Mouse (Mus musculus): ENCODE results near the gene Ssh1. TPM values are rescaled to one million over a fixed set of nuclear protein-coding genes. Genes with fewer than 3 reads are reported as not detected.
A peak's percentile ranks its signal among the peaks of the same experiment; 100 is the strongest.

Ssh1 gene
- polyA plus RNA-seq, 1 experiment from 2014 or later = 28.2 TPM

DNA sequence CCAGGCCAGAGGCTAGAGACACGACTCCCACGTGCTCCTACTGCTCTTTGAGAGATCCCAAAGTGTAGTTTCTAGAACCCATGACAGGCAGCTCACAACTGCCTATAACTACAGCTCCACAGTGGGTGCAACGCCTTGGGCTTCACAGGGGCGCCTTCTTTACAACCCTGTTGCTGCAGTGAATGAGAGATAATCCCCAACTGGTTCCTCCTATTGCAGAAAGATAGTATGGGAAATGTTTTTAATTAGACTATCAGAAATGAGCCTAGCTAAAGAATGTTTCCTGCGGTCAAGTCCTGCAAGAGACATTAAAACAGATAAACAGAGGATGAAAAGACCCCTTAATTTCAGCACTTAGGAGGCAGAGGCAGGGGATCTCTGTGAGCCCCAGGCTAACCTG is 90.7 kb downstream of the Ssh1 start:
- 69% methylated on average over 5 of the region's 5 CpGs for WGBS
- Histone ChIP-seq H3K4me2 (replicated peaks; ENCODE audit: low read depth, low read length) (no peak overlapping the region), H3K4me1 (ENCODE audit: control insufficient read depth, insufficient read depth, low read length) (peaks cover 50% of the 10 kb centered on the region), H3K27ac (ENCODE audit: low read depth, low read length) (no peak overlapping the region), H3K27me3 (ENCODE audit: control insufficient read depth, insufficient read depth, low read length) (no peaks in the 10 kb centered on the region), H3K4me3 (ENCODE audit: low read length) (no peak overlapping the region), H3K9me3 (ENCODE audit: control insufficient read depth, low read length) (no peaks in the 10 kb centered on the region), H3K9ac (ENCODE audit: low read depth, low read length) (no peak overlapping the region), H3K36me3 (ENCODE audit: control insufficient read depth, insufficient read depth, low read length) (no peaks in the 10 kb centered on the region)
- ATAC-seq (ENCODE audit: low FRiP score, low TSS enrichment) = no peak

GRCm38 (mm10) chr5:113902017-113902416 is 91.7 kb downstream of the Ssh1 start:
- H3K9me3 ChIP-seq (ENCODE audit: control insufficient read depth, low read length) = no peaks in the 10 kb centered on the region
- H3K36me3 ChIP-seq (ENCODE audit: control insufficient read depth, insufficient read depth, low read length) = no peaks in the 10 kb centered on the region
- no peaks in the 10 kb centered on the region for H3K27me3 ChIP-seq (ENCODE audit: control insufficient read depth, insufficient read depth, low read length)
- H3K4me3 ChIP-seq (ENCODE audit: low read length) = no peak overlapping the region
- WGBS = 75% methylated on average over 6 of the region's 6 CpGs
- ATAC-seq (ENCODE audit: low FRiP score, low TSS enrichment) = no peak
- no peak overlapping the region for H3K9ac ChIP-seq (ENCODE audit: low read depth, low read length)
- H3K27ac ChIP-seq (ENCODE audit: low read depth, low read length) = no peak overlapping the region
- H3K4me2 ChIP-seq (replicated peaks; ENCODE audit: low read depth, low read length) = no peak overlapping the region
- H3K4me1 ChIP-seq (ENCODE audit: control insufficient read depth, insufficient read depth, low read length) = peaks cover 48% of the 10 kb centered on the region

- Histone ChIP-seq H3K36me3 (ENCODE audit: control insufficient read depth, insufficient read depth, low read length) (no peaks in the 10 kb centered on the region), H3K4me3 (ENCODE audit: low read length) (no peak overlapping the region), H3K4me1 (ENCODE audit: control insufficient read depth, insufficient read depth, low read length) (peaks cover 41% of the 10 kb centered on the region), H3K4me2 (replicated peaks; ENCODE audit: low read depth, low read length) (no peak overlapping the region), H3K9me3 (ENCODE audit: control insufficient read depth, low read length) (no peaks in the 10 kb centered on the region), H3K9ac (ENCODE audit: low read depth, low read length) (no peak overlapping the region), H3K27ac (ENCODE audit: low read depth, low read length) (no peak overlapping the region), H3K27me3 (ENCODE audit: control insufficient read depth, insufficient read depth, low read length) (no peaks in the 10 kb centered on the region)
- 47% methylated on average over 8 of the region's 8 CpGs for WGBS
- ATAC-seq (ENCODE audit: low FRiP score, low TSS enrichment) = no peak
Observed at GRCm38 (mm10) chr5:113901074-113901571, 92.6 kb downstream of the Ssh1 start.

GRCm38 (mm10) chr5:113899543-113899942 is 94.2 kb downstream of the Ssh1 start:
- WGBS = 86% methylated on average over 12 of the region's 12 CpGs
- peaks cover 27% of the 10 kb centered on the region for H3K4me1 ChIP-seq (ENCODE audit: control insufficient read depth, insufficient read depth, low read length)
- H3K27ac ChIP-seq (ENCODE audit: low read depth, low read length) = no peak overlapping the region
- no peak overlapping the region for H3K9ac ChIP-seq (ENCODE audit: low read depth, low read length)
- no peak for ATAC-seq (ENCODE audit: low FRiP score, low TSS enrichment)
- no peaks in the 10 kb centered on the region for H3K36me3 ChIP-seq (ENCODE audit: control insufficient read depth, insufficient read depth, low read length)
- H3K9me3 ChIP-seq (ENCODE audit: control insufficient read depth, low read length) = no peaks in the 10 kb centered on the region
- H3K27me3 ChIP-seq (ENCODE audit: control insufficient read depth, insufficient read depth, low read length) = no peaks in the 10 kb centered on the region
- no peak overlapping the region for H3K4me2 ChIP-seq (replicated peaks; ENCODE audit: low read depth, low read length)
- H3K4me3 ChIP-seq (ENCODE audit: low read length) = no peak overlapping the region

- Histone ChIP-seq H3K4me2 (replicated peaks; ENCODE audit: low read depth, low read length) (no peak overlapping the region), H3K9me3 (ENCODE audit: control insufficient read depth, low read length) (no peaks in the 10 kb centered on the region), H3K36me3 (ENCODE audit: control insufficient read depth, insufficient read depth, low read length) (no peaks in the 10 kb centered on the region), H3K4me1 (ENCODE audit: control insufficient read depth, insufficient read depth, low read length) (peaks cover 32% of the 10 kb centered on the region; the same call in 1 of the 2 replicates), H3K9ac (ENCODE audit: low read depth, low read length) (no peak overlapping the region), H3K4me3 (ENCODE audit: low read length) (no peak overlapping the region), H3K27me3 (ENCODE audit: control insufficient read depth, insufficient read depth, low read length) (no peaks in the 10 kb centered on the region), H3K27ac (ENCODE audit: low read depth, low read length) (no peak overlapping the region)
- WGBS = 81% methylated on average over 7 of the region's 7 CpGs
- no peak for ATAC-seq (ENCODE audit: low FRiP score, low TSS enrichment)
Observed at GRCm38 (mm10) chr5:113892005-113892404, 101.7 kb downstream of the Ssh1 start.

GRCm38 (mm10) chr5:113890874-113891273 is 102.8 kb downstream of the Ssh1 start:
- Histone ChIP-seq H3K27me3 (ENCODE audit: control insufficient read depth, insufficient read depth, low read length) (no peaks in the 10 kb centered on the region), H3K36me3 (ENCODE audit: control insufficient read depth, insufficient read depth, low read length) (no peaks in the 10 kb centered on the region), H3K4me2 (replicated peaks; ENCODE audit: low read depth, low read length) (no peak overlapping the region), H3K4me3 (ENCODE audit: low read length) (no peak overlapping the region), H3K9me3 (ENCODE audit: control insufficient read depth, low read length) (no peaks in the 10 kb centered on the region), H3K9ac (ENCODE audit: low read depth, low read length) (no peak overlapping the region), H3K4me1 (ENCODE audit: control insufficient read depth, insufficient read depth, low read length) (peaks cover 33% of the 10 kb centered on the region; the same call in 1 of the 2 replicates), H3K27ac (ENCODE audit: low read depth, low read length) (peak overlapping the region; percentile 34)
- ATAC-seq (ENCODE audit: low FRiP score, low TSS enrichment) = no peak
- 66% methylated on average over 18 of the region's 18 CpGs for WGBS

DNA sequence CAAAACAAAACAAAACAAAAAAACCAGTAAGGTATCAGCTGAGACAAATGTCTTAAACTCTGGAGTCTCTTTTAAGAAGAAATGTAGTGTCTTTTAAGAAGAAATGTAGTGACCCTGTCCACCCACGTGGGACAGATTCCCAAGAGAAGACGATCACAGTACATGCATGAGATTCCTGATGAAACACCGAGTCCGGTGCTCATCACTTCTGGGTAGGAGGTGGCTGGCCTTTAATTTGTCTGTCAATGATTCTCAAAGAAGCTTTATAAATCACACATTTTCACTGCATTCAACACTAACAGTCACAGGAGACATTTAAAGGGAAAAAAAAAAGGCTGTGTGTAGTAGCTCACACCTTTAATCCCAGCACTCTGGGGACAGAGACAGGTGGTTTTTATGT is 103.8 kb downstream of the Ssh1 start:
- 37% methylated on average over 4 of the region's 4 CpGs for WGBS
- peaks cover 35% of the 10 kb centered on the region; the same call in 1 of the 2 replicates for H3K4me1 ChIP-seq (ENCODE audit: control insufficient read depth, insufficient read depth, low read length)
- ATAC-seq (ENCODE audit: low FRiP score, low TSS enrichment) = no peak
- no peak overlapping the region for H3K4me2 ChIP-seq (replicated peaks; ENCODE audit: low read depth, low read length)
- H3K27me3 ChIP-seq (ENCODE audit: control insufficient read depth, insufficient read depth, low read length) = no peaks in the 10 kb centered on the region
- no peak overlapping the region; the same call in 1 of the 2 replicates for H3K27ac ChIP-seq (ENCODE audit: low read depth, low read length)
- no peak overlapping the region for H3K4me3 ChIP-seq (ENCODE audit: low read length)
- H3K9me3 ChIP-seq (ENCODE audit: control insufficient read depth, low read length) = no peaks in the 10 kb centered on the region
- no peaks in the 10 kb centered on the region for H3K36me3 ChIP-seq (ENCODE audit: control insufficient read depth, insufficient read depth, low read length)
- no peak overlapping the region for H3K9ac ChIP-seq (ENCODE audit: low read depth, low read length)

GRCm38 (mm10) chr5:113889181-113889906 is 104.3 kb downstream of the Ssh1 start:
- ATAC-seq (ENCODE audit: low FRiP score, low TSS enrichment) = peak; percentile 43
- H3K4me3 ChIP-seq (ENCODE audit: low read length) = no peak overlapping the region
- H3K36me3 ChIP-seq (ENCODE audit: control insufficient read depth, insufficient read depth, low read length) = no peaks in the 10 kb centered on the region
- no peaks in the 10 kb centered on the region for H3K9me3 ChIP-seq (ENCODE audit: control insufficient read depth, low read length)
- no peak overlapping the region for H3K9ac ChIP-seq (ENCODE audit: low read depth, low read length)
- 34% methylated on average over 18 of the region's 19 CpGs for WGBS
- H3K4me2 ChIP-seq (replicated peaks; ENCODE audit: low read depth, low read length) = no peak overlapping the region; the same call in 1 of the 2 replicates
- peaks cover 38% of the 10 kb centered on the region; the same call in 1 of the 2 replicates for H3K4me1 ChIP-seq (ENCODE audit: control insufficient read depth, insufficient read depth, low read length)
- peak overlapping the region; percentile 56; the same call in 1 of the 2 replicates for H3K27ac ChIP-seq (ENCODE audit: low read depth, low read length)
- H3K27me3 ChIP-seq (ENCODE audit: control insufficient read depth, insufficient read depth, low read length) = no peaks in the 10 kb centered on the region

- Histone ChIP-seq H3K4me1 (ENCODE audit: control insufficient read depth, insufficient read depth, low read length) (peaks cover 39% of the 10 kb centered on the region), H3K36me3 (ENCODE audit: control insufficient read depth, insufficient read depth, low read length) (no peaks in the 10 kb centered on the region), H3K27ac (ENCODE audit: low read depth, low read length) (peak overlapping the region; percentile 56; the same call in 1 of the 2 replicates), H3K4me2 (replicated peaks; ENCODE audit: low read depth, low read length) (no peak overlapping the region), H3K27me3 (ENCODE audit: control insufficient read depth, insufficient read depth, low read length) (no peaks in the 10 kb centered on the region), H3K9me3 (ENCODE audit: control insufficient read depth, low read length) (no peaks in the 10 kb centered on the region), H3K9ac (ENCODE audit: low read depth, low read length) (no peak overlapping the region), H3K4me3 (ENCODE audit: low read length) (no peak overlapping the region)
- 70% methylated on average over 5 of the region's 5 CpGs for WGBS
- ATAC-seq (ENCODE audit: low FRiP score, low TSS enrichment) = no peak
Observed at GRCm38 (mm10) chr5:113888186-113888795, 105.4 kb downstream of the Ssh1 start.

All from kidney, embryonic 14.5 days (tissue).